Mouse (Mus musculus): ENCODE measurements at regions not wholly inside any gene's neighbourhood (a gene's known extent, or its start where the extent isn't known, plus 50 kb on each side); places are given as distances from the start of the nearest gene placed in this dataset.

DNA sequence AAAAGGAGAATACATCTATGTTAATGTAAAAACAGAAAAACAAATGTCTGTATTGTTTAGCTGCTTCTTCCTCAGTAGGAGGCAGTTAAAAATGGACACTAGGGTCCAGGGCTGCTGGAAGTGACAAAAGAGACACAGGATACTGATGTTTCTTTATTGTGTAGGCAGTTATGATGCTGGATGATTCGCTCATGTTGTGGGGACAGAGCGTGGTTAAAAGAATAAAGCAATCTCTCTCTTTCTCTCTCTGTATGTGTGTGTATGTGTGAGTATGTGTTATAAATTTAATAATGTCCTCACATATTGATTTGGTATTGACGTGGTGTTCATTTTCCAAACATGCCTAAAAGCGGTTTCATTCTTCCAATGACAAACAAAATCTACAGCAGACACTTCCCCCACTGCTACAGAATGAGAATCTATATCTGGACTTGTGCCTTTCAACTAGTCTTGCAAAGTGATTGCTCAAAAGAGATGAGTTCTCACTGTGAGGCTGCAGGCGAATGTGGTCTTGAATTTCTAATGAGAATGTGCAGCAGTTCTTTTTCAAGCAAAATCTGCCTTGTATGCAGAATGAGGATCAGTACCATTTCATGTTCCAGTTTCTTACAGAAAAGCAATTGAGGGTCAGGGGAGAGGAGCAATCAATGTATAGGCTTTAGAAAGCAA, 87.7 kb upstream of the Nap1l3 start:
- Histone ChIP-seq H3K4me2 (no peak overlapping the region), H3K36me3 (replicated peaks) (no peaks in the 10 kb centered on the region), H3K4me3 (no peak overlapping the region), H3K27ac (0 out of 2 replicates have a peak overlapping the region, but pooled peaks have one; percentile 34), H3K9ac (no peak overlapping the region), H3K4me1 (no peaks in the 10 kb centered on the region), H3K27me3 (replicated peaks) (no peaks in the 10 kb centered on the region), H3K9me3 (no peaks in the 10 kb centered on the region)
- 63% methylated on average over 5 of the region's 5 CpGs for WGBS
- peak; percentile 78 for ATAC-seq (replicated peaks)
